Mouse (Mus musculus): ENCODE results near the gene Secisbp2l.

Gene Secisbp2l

DNA sequence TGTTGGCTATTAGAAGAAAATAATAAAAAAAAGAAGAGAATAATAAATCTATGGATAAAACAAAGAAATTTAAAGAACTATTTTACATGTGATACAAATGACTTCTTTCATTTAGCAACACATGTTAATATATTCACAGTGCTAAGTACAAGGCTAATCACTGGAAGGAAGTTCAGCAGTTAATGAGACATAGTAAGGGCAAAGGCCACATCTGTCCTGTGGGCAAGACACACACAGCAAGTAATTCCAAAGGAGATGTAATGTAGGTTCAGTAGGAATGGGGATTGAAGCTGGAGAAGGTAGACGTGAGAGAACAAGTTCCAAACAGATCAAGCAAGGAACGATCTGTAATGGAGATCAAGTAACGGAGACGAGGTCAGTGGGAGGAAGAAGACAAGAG lies 1.7 kb upstream of the Secisbp2l start:
- no peak for DNase-seq (ENCODE audit: inconsistent ontology term)

DNA sequence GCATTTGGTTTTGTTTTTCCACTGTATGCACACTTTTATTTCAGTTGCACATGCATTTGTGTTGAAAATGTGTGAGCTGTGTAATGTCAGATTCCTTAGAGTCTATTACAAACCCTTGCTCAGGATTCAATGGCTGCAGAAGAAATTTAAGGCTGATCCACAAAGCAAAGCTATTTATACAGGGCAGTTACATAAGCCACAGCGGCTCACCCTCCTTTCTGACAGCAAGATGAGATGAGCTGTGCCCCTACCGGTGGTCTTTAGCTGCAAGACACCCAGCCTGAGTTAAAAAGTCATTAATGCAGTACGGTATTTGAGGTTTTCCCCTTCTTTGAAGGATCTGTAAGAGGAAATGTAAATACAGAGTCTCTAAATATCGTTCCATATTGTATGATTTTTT lies 1.2 kb upstream of the Secisbp2l start:
- DNase-seq (ENCODE audit: inconsistent ontology term) = no peak

DNA sequence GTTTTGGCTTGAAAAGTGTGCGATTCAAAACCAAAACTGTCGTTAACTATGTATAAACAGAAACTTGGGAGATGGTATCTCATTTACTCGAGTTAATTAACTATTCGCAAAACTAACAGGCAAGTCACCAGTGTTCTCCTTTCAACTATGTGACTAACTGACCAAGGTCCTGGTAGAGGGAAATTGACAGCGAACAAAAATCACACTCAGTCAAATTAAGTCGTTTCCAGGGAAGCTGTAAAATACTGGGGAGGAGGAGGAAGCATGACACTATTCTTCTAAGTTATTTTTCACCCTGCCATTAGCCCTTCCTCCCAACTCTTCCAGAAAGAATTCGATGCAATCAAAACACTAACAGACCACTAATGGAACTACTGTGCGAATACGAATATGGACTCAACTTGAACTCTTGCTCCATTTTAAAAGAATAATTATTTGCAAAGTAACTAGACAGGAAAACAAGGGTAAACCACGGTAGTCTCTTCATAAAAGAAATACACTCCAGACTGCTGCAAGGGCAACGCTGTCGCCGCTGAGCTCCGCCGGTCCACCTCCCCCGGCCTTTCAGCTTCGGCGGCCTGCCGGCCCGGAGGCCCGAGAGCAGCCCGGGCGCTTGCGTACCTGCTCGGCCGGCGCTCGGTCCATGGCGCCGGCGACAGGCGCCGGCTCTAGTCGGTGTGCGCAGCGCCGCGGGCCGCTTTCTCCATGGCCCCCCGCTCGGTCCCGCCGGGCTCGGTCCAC lies 522 bp downstream of the Secisbp2l start:
- peak; percentile 61 for DNase-seq (ENCODE audit: inconsistent ontology term)

DNA sequence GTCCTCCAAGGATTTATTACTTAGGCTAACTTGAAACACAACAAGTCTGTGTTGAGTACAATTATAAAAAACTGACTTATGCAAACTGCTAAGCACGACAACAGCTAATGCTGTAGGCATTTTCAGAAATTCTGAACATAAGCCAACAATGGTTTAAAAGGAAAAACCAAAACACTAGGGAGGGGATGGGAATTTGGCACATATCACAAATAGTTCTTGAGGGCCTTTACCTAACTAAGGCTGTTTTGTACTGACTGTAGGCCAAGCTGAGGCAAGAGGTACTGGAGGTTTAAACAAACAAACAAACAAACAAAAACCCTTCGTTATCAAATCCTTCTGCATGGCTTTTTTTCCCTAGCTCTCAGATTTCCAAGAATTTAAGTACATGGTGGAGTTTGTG lies 1.7 kb downstream of the Secisbp2l start:
- DNase-seq (ENCODE audit: inconsistent ontology term) = peak; percentile 63

DNA sequence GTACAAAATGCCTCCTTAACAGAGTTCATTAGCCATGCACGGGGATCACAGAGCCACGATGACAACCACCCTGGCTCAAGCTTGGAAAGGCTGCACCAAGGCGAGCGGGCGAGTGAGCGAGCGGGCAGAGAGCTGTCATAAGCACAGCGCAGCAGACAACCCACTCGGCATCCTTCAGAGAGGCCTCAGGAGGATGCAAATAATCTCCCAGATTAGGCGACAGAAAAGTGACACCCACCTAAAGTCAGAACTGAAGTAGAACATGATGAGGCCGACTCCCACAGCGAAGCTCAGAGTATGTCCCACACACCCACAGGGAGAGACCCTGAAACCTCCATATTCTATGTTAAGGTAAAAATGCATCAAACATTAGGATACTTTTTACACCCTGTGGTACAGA lies 4.3 kb downstream of the Secisbp2l start:
- DNase-seq (ENCODE audit: inconsistent ontology term) = no peak

DNA sequence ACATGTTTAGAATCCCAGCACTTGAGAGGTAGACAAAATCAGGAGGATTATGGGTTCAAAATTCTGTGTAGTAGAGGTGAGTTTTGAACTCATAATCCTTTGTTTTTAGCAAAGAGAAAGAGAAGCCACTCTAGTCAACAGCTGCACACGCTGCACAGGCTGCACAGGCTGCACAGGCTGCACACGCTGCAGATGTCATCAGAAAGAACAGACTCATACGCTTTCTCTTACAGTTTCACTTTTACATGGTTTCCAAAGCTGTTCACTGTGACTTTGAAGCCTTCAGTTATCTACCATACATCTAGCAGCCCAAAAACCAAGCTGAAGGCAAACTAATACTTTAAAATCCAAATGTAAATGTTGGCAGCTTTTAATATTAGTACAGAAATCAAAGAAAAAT lies 5.7 kb downstream of the Secisbp2l start:
- DNase-seq (ENCODE audit: inconsistent ontology term) = no peak

DNA sequence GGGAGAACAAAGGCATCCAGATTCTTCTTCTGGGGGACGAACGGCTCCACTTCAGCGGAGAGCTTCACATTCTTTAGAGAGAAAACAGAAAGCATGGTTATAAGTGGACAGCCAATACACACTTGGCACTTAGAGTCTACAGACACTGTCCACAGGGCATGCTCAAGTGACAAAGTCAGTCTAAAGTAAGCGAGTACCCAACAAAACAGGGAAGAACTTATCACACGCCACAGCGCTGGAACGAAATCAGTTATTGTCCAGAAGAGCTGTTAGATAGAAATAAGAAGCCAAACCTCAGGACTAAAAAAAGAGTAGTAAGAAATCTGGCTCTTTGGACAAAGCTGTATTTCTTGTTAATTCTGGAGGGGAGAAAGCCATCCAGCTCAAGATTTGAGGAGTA lies 7.0 kb downstream of the Secisbp2l start:
- DNase-seq (ENCODE audit: inconsistent ontology term) = no peak

DNA sequence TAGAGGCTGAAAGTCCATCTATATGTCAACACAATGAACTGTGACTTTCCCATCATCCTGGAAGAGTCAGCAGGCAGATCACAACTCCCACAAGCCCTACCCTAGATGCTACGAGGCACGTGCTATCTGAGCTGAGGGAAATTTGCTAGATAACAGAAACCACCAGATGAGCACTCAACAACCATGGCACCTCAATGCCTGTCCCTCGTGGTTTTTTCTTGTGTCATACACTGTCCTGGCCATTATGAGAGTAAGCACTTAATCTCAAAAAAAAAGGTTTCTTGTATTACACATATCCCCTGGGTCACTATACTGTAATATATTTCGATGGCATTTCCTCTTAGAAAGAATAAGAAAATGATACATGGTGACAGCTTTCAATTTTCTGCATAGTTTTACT lies 7.8 kb downstream of the Secisbp2l start:
- no peak for DNase-seq (ENCODE audit: inconsistent ontology term)

DNA sequence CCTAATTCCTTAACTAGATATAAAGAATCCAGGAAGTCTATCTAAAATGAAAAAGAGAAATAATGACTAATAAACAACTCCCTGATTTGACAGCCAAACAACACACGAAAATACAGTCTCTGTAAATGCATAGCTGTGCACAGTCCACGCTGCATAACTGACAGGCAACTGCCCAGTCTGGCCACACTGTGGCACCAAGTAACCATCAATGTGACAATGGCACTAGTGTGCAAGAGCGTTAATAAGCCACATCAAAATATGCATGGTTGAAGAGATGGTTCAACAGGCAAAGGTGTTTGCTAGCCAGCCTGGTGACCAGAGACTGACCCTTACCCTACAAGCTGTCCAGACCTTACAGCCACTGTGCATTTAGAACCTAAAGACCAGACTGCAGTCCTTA lies 17.6 kb downstream of the Secisbp2l start:
- DNase-seq (ENCODE audit: inconsistent ontology term) = peak; percentile 36

DNA sequence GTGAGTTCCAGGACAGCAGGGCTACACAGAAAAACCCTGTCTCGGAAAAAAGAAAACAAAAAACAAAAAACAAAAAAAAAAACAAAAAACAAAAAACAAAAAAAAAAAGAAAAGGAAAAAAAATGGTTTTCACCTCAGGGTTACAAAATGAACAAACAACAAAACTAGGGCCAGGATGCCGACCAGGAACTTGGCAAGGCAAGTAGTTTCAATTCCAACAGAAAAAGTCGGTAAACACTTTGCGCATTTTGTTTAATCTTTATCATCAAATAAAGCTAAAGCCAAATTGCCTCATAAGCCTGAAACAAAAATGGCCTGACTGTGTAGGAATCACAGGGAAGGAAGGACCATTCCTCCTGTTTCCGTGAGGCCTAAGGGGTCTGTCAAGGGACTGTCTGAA lies 18.1 kb downstream of the Secisbp2l start:
- no peak for DNase-seq (ENCODE audit: inconsistent ontology term)

DNA sequence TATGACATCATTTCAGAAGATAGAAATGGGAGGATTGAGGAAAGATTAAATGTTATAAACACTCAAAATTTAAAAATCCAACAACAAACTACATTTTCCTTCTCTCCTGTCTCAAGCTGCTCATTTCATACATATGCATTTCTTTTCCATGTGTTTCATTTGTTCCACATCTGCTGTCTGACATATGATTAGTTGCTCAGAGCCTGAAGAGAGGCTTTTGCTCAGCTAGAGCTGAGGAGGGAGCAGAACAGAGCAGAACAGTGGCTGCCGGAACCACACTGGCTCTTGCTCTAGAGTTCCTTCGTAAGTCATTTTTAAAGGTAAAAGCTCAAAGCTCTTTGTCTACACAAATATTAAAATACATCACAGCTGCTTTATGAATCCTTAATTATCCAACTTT lies 33.3 kb downstream of the Secisbp2l start:
- no peak for DNase-seq (ENCODE audit: inconsistent ontology term)

DNA sequence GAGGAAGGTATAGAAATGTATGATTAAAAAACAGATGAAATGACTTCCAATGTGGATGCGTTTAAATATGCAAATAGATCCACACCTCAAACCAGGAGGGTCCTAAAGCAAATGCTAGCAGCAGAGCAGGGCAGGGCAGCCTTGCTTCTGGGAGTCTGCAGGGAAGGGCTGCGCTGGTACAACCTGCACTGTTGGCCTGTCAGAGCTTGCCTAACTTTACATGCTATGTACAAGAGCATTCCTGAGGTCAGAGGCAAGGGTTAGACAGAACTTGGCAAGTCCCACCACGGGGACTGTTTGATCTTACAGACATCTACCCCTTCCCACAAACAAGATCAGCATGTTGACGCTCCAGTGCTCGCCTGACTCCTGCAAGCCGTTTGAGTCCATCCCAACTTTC lies 43.3 kb downstream of the Secisbp2l start:
- no peak for DNase-seq (ENCODE audit: inconsistent ontology term)

DNA sequence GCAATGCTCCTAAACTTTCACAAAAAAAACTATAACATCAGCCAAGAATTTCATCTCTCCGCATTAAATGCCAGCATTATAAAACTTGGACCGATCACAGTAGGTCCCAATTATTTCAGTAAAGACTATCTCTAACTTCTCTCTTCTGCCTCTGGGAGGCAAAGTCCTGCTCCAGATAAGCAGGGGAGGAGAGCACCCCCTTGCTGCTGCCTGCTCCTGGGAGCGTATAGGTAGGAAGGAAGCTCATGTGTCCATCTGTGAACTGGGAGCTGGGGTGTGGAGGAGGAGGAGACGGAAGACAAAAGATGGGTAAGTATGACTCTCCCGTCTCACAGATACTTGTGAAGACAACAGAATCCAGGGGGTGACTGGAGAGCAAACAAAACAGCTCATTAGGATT lies 44.0 kb downstream of the Secisbp2l start:
- no peak for DNase-seq (ENCODE audit: inconsistent ontology term)

DNA sequence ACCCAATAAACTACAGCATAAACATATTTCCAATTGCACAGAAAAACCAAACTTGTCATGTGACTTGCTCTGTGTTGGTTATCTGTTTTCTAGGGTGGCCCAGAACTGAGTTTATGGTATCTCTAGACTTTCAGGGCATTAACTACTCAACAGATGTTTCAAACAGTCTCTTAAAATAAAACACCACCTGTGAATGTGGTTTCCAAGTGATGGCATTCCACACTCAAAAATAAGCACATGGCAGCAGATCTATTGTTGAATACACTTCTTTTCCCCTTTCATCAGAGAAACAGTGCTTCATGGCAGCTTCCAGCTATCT lies 46.7 kb downstream of the Secisbp2l start:
- no peak for DNase-seq (ENCODE audit: inconsistent ontology term)

DNA sequence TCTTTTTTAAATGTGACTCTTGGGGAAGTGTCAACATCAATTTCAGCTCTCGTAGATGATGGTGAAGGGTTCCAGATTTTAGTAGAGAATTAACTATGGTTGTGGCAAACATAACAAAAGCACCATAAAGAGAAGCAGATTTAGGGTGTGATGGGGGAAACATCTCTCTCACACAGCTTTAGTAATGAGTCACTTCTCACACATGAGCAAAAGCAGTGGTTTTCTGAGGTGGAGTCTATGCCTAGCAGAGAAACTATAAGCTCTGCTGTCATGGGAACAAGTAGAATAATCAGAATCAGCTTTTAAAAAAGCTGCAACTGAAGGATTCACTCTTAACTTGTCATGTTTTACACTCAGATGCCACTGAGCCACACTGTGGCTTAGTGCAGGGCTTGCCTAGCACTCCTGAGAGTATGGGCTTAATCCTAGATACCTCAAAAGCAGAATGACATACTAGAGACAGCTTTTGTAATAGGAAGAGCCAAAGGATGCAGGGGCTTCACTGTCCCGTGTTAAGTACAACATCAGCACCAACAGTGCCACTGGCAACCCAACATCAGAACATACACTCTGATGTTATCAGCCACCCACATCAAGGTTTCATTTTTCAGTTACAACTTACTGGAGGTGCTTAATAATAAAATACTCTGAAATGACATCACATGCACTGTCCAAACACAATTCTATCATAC lies 47.2 kb downstream of the Secisbp2l start:
- no peak for DNase-seq (ENCODE audit: inconsistent ontology term)

DNA sequence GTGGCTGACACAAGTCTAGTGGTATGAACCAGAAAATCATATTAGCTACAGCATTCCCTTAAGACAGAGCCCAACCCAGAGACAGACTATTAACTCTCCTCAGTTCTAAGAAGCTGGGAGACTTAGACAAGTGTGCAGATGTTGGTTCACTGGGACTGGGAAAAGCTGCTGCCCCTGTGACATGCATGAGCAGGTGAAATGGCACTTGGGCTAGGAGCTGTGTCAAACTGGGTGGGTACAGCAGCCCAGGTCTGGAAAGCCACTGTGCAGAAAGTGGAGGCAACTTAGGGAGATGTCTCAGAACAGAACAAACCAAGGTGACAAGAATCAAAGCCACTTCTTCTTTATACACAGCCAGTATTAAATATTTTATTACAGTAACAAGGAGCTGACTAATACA lies 47.9 kb downstream of the Secisbp2l start:
- DNase-seq (ENCODE audit: inconsistent ontology term) = no peak

DNA sequence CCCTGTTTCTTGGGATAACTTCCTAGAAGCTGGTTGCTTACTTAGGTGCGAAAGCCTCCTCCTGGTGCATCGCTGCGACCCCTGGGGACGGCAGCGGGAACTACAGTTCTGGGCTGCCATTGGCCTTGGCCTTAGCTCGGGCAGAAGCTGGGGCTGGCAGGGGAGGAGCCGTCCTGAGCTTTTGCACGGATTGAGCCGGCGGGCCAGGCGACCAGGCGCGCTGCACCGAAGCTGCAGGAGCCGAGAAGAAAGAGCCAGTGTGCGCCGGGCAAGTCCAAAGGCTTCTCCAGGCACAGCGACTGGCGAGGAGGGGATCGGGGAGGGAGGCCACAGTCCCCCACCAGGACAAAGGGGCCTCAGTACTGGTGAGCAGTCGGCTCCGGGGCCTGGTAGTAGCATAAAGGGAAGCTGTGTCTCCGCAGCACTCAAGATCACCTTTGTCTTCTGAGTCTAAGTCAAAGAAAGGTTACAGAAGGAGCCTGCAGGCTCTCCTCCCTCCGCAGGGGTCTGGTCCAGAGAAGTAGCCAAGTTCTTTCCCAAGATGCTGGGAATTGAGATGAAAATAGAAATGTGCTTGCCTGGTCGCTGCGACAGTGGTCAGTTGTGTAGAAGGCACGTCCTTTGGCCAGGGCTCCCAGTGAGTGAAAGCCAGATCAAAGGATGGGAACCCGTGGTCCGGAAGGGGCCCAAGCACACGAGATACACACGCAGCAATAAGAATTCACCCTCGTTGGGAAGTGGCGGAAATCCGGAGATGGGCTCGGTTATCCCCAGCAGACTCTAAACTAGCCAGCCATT lies 50.7 kb downstream of the Secisbp2l start:
- peak; percentile 98 for DNase-seq (ENCODE audit: inconsistent ontology term)

DNA sequence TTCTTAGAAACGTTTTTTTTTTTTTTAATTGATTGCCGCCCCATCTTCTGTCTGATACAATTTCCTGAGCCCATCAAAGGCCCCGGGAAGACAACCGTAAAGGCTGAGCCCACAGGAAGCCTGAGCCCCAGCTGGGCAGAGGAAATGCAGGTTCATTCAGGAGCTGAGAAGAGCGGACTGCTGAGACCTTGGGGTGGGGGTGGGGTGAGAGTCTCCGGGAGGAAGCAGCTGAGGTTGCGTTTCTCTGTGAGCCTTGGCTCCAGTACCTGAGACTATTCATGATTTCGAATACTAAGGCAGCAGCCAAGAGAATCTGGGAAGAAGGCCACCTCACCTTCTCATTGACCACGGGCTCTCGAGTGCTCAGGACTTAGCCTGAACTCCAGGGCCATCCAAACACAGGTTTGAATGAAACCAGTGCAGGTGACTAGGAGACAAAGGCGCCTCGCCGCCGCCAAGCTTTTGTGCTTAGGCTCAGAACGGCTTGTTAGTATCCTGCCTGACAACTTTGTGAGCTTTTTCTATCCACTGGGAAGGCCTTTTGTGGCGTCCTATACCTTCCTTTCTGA lies 58.0 kb downstream of the Secisbp2l start:
- peak; percentile 57 for DNase-seq (ENCODE audit: inconsistent ontology term)

DNA sequence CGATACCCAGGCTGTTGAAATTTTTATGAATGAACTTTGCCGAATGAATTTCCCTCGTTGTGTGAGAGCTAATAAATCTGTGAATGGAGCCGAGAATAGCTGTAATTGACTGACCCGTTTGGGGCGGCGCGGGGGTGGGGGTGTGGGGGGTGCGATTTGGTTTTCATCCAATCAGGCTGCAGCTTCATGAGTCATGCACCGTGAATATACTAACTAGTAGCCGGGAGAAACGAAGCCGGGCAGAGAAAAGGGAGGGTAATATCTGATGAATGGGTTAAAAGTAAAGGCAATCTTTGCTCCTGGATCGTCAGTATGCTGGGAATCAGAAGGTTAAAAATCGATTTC lies 58.6 kb downstream of the Secisbp2l start, which contains the start of gene Shc4:
Gene Shc4 (minus strand): TSS at position 63 of the 345 bp plus-strand sequence.
- peak; percentile 81 for DNase-seq (ENCODE audit: inconsistent ontology term)

DNA sequence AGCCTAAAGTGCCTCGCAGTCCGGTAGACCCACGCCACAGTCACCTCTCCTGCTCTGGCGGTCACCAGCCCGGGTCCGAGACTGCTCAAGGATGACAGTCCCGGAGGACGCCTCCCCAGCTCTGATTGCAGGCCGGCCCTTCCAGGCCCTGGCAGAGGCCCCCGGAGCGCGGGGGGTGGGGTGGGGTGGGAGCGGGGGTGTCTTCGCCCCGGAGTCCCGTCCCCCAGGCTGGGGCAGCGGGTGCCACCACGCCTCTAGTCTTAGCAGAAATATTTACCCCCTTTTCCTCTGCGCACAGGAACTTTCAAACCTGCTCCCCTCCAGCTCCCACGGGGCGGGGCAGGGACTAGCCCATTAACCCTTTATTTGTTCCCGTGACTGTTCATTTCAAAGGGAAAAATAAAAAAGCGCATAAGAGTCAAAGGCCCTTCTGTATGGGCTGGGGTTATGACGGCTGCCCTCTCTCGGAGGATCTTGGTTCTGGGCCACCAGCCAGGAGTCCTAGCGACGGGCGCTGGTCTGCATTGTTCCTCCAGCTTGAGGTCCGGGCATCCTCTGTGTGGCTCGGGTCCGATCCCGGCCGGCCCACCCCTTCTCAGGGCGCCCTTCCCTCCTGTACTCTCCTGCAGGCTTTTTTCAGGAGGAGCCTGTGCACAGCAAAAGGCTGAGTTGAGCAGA lies 59.1 kb downstream of the Secisbp2l start:
- peak; percentile 82 for DNase-seq (ENCODE audit: inconsistent ontology term)

DNA sequence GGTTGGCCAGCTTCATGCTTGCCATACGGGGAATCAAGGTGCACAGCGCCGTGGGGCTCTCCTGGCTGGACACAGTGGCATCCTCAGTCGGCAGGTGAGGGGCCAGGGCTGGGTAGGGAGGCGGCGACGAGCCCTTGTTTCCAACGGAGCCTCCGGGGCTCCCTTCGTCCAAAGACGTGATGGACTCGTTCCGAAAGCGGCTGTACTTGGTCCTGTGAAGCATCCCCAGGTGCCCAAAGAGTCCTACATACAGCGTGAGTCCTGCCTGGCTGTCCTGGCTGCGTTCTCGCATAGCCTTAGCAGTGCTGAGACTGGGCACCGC lies 59.6 kb downstream of the Secisbp2l start:
- no peak for DNase-seq (ENCODE audit: inconsistent ontology term)

DNA sequence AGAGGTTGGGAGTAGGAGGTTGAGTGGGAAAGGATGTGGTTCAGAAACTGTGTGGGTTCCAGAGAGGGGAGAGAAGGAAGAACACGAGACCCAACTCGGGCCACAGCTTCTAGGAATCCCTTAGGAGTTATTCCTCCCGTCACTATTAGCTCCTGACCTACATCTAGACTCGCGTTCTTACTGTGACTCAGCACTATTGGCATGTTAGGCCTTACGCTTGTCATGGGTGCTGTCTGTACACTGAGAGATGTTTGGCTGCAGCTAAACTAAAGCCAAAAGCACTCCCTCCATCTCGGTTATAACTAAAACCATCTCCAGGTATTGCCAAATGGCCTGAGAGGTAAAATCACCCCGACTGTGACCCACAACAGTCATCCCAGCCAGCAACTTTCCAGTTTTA lies 66.1 kb downstream of the Secisbp2l start:
- DNase-seq (ENCODE audit: inconsistent ontology term) = peak; percentile 54

Data from Muller cell, postnatal 12 days (primary cell).